Mouse (Mus musculus) NIH3T3 (cell line): Measurements from ENCODE around the gene Adprm.

ENCODE experiments used
- DNase-seq: peaks from one replicate; pipeline ENCODE4 v3.0.0-alpha.2; 2012; ENCODE audit warnings: low read depth

Gene Adprm

DNA sequence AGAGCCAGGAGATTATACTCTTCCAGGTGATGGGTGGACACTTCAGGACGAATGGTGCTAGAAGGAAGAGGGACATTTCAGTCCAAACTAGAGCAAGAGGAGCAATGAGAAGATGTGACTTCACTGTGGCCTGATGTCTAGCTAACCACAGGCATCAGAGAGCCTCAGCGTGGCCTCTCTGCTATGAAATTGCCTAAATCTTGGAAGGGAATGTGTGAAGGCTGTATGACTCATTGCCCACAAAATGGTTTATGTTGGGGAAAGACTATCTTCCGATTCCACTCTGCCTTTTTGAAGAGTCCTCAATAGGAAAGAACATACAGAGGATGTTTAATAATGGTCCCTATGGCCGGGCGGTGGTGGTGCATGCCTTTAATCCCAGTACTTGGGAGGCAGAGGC, 24.4 kb upstream of the Adprm start:
- peak; percentile 45 for DNase-seq

DNA sequence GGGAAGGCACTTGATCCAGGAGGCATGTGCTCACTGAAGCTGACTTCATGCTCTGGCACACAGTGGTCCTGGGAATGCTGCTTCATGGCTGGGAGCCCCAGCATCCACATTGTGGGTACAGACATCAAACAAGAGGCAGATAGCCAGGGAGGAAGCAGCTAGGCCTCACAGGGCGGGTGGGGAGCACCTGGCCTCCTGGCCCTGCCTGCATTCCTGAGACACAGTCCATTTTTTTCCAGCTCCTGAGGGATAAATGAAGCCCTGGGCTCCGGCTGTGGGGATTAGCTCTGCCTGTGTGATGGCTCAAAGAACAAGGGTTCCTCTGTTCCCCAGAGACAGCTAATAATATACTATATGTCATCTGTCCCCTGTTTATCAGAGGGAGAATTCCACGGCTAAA, 22.6 kb upstream of the Adprm start:
- no peak for DNase-seq

DNA sequence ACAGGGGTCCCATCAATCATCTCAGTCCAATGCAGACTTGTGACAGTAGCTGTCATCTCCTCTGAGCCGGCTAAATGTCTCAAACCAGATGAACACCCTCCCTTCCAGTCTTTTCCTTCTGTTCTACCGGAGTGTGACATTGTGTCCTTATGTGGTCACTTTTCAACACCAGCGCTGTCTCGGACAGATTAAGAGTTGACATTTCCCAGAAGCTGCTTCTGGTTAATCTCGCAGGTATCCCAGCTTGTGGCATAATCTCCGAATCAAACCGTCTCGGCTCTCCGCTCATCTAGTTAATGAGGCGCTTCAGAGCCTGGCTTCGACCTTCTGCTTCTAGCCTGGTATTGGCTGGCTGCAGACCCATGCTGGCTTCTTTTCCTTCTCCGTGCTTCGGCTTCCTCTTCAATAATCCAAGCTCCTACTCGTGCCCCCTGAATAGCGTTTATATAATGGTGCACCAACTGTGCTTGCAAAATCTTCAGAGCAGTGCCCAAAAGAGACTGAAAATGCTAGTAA, 20.3 kb upstream of the Adprm start:
- no peak for DNase-seq

DNA sequence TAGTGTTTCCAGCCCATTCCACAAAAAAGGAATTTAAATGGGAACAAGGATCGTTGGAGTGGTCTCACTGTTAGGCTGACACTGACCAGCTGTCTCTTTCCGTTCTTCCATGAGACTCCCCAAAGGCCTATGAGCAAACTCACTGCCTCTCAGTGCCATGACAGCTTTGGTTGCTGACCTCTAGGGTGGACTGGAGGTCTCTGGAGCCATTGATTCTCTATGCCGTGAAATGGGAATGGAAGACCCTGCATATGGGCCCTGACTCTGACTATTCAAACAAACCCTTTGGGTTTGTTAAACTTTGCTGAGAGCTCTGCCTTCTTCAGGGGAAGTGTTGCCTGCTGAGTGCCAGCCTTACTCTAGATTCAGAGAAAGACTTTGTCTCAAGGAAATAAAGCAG, 15.3 kb upstream of the Adprm start:
- no peak for DNase-seq

DNA sequence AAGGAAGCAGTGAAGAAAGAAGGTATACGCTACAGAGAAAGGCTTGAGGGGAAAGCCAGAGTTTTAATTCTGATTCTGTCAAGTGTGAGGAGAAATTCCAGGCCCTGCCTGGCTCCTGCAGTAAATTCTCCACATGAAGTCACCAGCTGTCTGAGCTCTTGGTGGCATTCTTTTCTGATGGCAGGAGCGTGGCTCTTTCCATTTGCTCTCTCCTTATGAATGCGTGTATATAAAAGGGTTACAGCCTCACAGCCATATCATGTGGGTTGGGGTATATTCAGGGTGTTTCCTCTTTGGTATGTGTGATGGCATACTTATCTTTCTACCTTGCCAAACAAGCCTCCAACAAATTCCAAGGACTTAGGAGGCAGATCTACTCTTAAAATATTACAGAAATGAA, 10.3 kb upstream of the Adprm start:
- no peak for DNase-seq

DNA sequence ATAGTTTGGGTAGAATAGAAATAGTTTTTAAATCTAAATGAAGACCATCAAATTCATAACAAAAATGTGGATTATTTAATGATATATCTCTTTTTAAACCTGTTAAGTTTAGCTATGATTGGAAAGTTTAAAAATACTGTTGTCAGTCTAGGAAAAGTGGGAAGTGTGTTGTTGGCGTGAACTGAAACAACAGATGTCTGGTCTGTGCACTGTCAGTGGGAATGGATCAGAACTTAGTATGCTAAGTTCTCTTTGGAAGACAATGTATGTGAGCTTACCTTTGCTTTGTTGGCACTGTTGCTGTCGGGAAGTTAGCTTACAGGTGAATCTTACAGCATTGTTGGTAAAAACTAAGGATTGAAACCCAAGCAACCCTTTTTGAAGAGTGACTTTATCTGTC, 8.9 kb upstream of the Adprm start:
- DNase-seq = no peak

DNA sequence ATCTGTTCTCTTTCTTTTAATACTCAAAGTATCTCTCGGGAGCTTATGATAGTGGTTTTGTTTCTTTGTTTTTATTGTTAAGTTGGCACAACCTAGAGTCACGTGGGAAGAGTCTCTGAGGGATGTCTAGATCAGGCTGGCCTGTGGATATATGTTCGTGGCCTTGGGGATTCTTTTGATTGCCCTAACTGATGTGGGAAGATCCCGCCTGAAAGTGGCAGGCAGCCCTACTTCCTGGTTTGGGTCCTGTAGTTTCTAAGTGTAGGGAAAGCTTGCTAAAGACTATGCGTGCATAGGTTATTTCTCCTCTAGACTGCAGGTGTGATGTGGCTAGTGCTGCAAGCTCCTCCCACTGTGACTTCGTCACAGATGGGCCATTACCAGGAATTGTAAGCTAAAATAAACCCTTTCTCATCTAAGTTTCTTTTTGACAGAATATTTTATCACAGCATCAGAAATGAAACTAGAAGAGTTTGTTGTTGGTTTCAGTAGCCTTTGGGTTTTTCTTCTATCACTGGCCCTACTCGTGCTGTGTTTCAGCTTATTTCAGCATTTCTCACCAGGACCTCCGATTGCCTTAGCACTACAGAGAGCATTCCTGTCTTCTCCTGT, 2.5 kb upstream of the Adprm start:
- DNase-seq = no peak

DNA sequence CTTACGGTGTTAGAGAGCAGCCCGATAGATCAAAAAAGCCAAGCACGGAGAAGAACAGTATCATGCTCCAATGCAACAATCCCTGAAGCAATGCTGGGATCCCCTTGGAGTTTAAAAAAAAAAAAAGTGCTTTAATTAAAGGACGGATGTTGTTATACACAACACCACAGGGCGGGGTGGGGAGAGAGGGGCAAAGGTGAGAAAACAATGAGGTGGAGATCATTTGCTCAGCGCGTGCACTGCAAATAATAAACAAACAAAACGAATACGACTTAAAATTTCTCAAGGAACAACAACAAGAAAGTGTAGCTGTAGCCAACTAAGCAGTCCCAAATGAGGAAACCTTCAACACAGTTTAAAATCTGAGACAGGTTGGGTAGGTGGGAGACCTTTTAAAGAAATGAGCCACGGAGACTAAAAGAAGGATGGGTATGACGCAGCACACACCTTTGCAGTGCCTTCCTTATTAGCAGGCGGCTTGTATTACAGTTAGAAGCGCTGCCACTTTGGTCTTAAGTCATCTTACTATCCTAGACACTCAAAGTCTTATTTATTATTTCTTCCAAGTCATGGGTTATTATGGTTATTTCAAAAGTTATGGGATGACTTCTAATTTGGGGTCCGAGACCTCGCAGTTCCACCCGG, 596 bp downstream of the Adprm start:
- peak; percentile 29 for DNase-seq

DNA sequence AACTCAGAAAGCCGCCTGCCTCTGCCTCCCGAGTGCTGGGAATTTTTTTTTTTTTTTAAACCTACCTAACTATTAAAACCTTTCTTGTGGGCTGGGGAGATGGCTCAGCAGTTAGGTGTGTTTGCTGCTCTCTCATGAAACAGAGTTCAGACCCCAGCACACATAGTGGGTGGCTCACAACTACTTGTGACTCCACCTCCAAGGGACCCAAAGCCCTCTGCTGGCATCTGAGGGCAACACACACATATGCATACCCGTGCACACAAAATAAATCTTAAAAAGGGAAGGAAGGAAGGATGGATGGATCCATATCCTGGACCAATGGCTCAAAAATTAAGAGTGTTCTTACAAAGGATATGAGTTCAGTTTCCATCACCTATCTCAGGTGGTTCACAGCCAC, 3.1 kb downstream of the Adprm start:
- peak; percentile 20 for DNase-seq

DNA sequence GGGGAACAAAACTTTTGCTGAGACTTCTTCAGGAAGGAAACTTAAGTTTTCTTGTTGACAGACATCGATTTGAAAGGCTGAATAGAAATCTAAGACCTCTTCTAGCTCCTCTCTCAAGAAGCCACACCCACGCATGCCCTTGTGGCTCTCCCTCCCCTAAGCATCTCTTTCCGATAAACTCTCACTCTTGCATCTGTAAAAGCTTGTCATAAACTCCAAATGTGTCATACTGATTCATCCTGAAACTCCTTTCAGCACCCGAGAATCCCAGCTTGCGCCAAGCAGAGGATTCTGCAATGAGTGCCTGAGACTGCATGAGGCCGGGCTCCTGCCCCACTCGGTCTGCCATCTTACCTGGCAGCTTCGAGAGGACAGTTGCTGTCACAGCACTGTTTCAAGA, 3.9 kb downstream of the Adprm start:
- DNase-seq = peak; percentile 29

DNA sequence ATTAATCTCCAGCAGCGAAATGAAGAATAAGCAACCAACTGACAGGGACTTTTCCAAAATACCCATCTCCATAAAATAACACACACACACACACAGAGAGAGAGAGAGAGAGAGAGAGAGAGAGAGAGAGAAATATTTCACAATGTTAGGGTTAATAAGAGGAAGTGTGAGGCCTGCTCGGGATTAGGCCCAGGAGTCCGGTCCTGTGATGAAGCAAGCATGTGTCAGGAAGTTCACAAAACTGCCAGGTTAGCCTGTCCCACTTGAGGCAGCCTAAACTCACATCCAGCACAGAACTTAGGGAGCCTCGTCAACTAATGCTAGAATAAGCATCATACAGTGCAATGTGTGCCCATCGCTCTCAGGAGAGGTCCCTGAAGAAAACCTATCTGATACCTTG, 5.2 kb downstream of the Adprm start:
- DNase-seq = no peak

DNA sequence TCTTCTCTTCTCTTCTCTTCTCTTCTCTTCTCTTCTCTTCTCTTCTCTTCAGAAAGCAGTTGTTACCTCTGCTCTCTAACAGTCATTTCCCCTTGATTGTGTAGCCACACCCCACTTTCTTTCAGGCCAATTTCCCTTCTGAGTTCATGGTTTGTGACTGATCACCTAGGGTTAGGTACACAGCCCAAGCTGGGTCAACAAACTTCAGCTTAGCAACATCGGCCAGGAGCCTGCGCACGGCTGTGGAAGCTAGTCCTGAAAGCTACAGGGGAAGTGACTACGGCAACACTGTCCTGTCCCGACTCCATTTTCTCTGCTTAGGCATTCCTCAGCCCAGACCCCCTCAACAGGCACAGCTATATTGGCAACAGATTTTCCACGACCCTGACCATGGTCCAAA, 7.4 kb downstream of the Adprm start:
- no peak for DNase-seq

DNA sequence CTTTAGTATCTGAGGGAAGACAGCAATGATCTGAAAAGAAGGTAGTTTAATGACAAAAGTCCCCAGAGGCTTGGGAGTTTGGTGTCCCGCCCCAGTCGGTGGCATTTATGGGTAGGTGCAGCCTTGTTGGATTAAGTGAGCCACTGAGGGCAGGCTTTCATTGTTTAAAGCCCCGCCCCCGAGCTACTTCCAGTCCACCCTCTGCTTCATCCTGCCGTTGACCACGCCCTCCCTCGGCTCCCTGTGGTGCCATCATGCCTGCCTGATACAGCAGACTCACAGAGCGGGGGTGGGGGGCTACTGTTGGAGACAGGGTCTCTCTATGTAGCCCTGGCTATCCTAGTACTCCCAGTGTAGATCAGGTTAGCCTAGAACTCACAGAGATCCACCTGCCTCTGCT, 9.4 kb downstream of the Adprm start:
- DNase-seq = no peak

DNA sequence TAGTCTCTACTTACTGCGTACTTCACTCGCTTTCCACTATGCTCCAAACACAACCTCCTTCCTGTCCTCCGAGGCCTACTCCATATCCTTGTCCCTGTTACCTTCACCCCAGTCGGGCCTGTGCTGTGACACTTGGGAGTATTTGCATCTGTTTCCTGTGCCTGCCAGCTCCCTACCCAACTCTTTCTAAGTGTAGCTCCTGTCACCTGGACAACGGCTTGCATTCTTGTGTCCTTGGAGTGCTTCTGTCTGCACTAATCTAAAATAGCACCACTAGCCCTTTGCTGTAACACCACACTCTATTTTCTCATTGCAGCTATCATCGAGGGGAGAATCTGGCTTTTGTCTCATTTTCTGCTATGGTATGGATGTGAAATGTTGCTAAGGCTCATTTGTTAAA, 11.9 kb downstream of the Adprm start:
- no peak for DNase-seq

DNA sequence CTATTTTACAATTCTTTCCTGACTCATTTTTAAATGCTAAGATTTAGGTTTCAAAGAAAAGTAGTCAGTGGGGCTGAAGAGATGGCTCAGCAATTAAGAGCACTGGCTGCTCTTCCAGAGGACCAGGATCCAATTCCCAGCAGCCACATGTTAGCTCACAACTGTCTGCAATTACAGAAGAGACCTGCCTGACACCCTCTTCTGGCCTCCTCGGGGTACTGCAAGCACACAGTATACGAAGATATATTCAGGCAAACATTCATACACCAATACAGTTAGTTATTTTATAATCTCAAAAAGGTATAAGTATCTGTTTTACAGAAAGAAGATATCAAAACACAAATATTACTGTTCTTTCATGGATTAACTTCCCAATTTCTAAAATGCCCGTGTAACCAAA, 12.6 kb downstream of the Adprm start:
- peak; percentile 17 for DNase-seq

DNA sequence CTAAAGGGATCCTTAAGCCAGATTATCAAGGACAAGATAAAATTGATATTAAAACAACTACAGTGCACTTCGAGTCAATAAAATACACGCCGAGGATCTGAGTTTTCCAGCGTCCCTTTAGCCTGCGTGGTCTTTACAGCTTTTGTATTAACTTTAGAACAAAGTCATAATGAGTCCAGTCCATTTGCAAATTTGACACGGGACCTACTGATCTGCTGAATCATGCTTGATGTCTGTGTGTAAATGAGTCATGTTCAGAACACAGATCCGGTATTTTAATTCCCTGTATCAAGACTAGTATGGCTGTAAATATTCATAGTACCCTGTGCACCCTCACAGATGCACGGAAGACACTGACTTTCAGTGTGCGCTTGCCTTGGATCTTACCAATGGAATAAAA, 15.5 kb downstream of the Adprm start:
- no peak for DNase-seq

DNA sequence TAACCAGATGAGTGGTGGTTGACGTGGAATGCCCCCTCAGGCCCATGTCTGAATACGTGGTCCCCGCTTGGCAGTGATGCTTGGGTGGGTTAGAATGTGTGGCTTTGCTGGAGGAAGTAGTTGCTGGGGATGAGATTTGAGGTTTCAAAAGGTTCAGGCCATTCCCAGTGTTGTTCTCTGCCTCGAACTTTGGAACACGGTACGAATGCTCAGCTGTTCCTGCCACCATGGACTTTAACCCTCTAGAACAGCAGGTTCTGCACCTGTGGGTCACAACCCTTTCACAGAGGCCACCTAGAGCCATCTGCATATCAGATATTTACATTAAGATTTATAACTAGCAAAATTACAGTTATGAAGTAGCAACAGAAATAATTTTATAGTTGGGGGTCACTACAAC, 16.2 kb downstream of the Adprm start:
- DNase-seq = no peak

DNA sequence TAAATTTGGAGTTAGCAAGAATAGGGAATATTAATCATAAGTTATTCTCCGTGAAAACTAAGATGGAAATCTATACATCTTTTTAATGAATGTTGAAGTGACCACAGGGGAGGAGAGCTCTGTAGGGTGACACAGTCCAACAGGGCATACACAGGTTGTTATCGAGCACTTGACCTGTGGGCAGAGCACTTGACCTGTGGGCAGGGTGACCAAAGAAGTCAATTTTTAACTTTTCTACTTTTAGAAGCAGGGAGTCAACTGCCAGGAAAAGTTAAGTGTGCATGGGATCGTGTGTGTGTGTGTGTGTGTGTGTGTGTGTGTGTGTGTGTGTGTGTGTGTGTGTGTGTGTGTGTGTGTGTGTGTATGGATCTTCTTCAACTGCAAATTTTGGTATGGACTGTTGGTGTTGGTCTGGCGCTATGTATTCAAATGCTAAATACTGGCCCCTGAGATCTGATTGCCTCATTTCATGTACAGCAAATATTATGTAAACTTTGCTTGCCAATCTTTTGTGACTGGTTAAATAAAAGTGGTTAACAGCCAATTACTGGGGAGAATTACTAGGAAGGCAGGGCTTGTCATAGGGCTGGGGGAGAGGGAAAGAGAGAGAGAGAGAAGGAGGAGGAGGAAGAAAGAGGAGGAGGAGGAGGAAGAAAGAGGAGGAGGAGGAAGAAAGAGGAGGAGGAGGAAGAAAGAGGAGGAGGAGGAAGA, 17.5 kb downstream of the Adprm start:
- no peak for DNase-seq

DNA sequence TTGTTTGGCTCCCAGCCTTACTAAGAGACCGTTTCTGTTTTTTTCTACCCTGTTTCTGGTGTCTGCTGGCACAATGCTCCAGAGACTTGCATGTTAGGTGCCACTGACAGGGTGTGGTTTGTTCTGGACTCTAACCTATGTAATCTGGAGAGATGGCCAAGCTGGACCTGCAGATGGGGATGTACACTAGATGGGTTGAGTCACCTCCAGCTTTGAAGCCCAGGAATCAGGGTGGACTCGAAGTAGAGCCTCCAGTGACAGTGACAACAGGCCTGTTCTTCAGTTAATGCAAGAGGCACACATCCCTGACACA, 20.8 kb downstream of the Adprm start:
- no peak for DNase-seq

DNA sequence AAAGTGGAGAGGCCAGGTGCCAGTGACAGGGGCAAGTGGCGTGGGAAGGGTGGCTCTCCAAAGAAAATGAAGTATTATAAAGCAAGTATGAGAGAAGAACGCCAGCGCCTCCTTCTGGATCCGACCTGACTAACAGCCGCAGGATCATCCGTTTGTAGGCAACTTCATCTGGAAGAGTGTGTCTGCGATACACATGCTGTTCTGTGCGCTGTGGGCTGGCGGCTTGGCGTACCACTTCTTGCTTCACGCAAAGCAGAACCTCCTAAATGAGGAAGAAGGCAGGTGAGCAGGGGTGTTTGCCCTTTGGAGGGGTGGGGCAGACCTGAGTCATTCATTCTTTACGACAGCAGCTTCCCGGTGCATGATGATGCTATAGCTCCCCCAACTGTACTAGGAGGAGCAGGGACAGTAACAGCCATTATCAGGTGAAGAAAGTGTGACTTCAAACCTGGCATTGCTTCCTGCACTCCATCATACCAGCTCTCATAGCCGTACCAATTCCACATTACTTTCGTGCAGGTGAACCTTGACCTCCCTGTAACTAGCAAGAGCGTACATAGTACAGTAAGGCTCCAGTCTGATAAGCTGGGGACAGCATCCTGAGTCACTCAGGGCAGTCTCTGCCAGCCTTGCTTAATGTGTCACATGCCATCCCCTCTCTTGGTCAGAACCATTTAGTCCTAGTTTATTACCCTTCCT, 21.3 kb downstream of the Adprm start:
- no peak for DNase-seq

DNA sequence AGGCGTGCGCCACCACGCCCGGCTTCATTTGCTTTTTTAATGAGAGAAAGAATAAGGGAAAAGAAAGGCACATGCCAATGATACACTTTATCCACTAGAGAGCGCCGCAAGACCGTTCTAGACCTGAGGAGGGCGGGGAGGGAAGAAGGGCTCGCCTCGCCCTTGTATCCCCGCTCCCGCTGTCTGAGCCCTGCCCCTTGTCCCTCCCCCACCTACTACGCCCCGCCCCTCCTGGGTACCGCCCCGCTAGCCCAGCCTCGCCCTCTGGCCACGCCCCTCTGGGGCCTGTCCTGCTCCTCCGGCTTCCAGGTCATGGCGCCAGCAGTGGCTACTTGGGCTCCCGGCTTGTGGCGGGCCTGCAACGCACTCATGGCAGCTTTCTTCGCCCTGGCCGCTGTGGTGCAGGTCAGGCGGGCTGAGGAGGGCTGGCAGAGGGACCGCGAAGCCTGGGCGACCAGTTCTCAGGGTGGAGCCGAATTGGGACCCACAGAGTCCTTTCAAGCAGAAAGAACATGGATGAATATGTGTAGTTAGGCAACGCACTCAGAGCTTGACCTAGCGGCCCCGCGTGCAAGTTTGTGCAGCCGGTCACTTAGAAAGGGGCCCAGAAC, 27.4 kb downstream of the Adprm start, which contains the start of gene Tmem220:
Gene Tmem220, plus strand, starts transcription at position 288 of the 611 bp plus-strand sequence.
- DNase-seq = peak; percentile 95

DNA sequence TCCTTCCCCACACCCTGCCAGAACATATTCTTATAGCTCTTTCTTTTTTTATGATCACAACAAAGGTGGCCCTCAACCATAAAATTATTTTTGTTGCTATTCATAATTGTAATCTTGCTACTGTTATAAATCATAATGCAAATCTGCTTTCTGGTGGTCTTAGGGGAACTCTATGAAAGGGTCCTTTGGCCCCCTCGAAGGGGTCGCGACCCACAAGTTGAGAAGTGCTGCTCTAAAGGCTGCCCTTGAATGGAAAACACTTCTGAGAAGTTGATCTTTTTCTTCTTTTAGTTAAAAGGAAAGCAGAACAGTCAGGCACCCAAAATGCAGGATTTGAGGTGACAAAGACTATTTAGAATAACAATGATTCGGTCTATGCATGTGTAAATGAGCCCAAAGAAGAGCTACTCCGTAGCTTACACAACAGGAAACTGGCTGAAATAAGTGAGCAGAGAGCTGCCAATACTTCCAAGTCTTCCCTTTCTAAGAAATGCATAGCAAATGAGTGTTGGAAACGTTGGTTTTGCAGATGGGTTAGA, 28.5 kb downstream of the Adprm start:
- DNase-seq = no peak
